Mouse (Mus musculus) ES-Bruce4 (cell line): ENCODE measurements around the gene 9030612E09Rik. TPM values are rescaled to one million over a fixed set of nuclear protein-coding genes. Genes with fewer than 3 reads are reported as not detected.

Source experiments
- H3K27ac ChIP-seq: 2 replicates; pipeline ENCODE4 v1.5.1; 2012; ENCODE audit warnings: low read length, inconsistent platforms; ENCODE audit not compliant: insufficient read depth
- H3K27me3 ChIP-seq: 2 replicates; pipeline ENCODE4 v1.6.1; 2012; ENCODE audit warnings: mild to moderate bottlenecking, low read length, inconsistent platforms; ENCODE audit not compliant: control insufficient read depth, poor library complexity, insufficient read depth, severe bottlenecking
- H3K36me3 ChIP-seq: 2 replicates; pipeline ENCODE4 v1.6.1; 2012; ENCODE audit warnings: inconsistent platforms, mild to moderate bottlenecking, low read length, moderate library complexity; ENCODE audit not compliant: control insufficient read depth, poor library complexity, insufficient read depth, severe bottlenecking
- H3K4me1 ChIP-seq: one replicate; pipeline ENCODE4 v1.8.1; 2011; ENCODE audit warnings: low read length; ENCODE audit not compliant: control insufficient read depth, insufficient read depth
- H3K4me3 ChIP-seq: 2 replicates; pipeline ENCODE4 v1.5.1; 2011; ENCODE audit warnings: low read depth, mild to moderate bottlenecking, low read length
- H3K9ac ChIP-seq: 2 replicates; pipeline ENCODE4 v1.6.1; 2012; ENCODE audit warnings: low read depth, mild to moderate bottlenecking, inconsistent platforms; ENCODE audit not compliant: poor library complexity, severe bottlenecking
- H3K9me3 ChIP-seq: replicated peaks from 2 replicates; pipeline ENCODE4 v1.6.1; 2012; ENCODE audit warnings: mild to moderate bottlenecking, low read length, inconsistent platforms; ENCODE audit not compliant: control insufficient read depth, poor library complexity, insufficient read depth, severe bottlenecking
- CTCF ChIP-seq: IDR thresholded peaks from one replicate; pipeline ENCODE4 v1.8.1; 2011; ENCODE audit warnings: low read depth, low read length
- EP300 ChIP-seq: IDR thresholded peaks from 2 replicates; pipeline ENCODE4 v1.6.1; 2011; ENCODE audit warnings: low read depth, low read length; ENCODE audit not compliant: insufficient read depth
- POLR2A ChIP-seq: IDR thresholded peaks from one replicate; pipeline ENCODE4 v1.8.1; 2011; ENCODE audit warnings: low read length; ENCODE audit not compliant: insufficient read depth
- polyA plus RNA-seq: library from polyadenylated mRNA; stranded (reverse); fragments of >200 nt; gene quantifications from 2 replicates; pipeline ENCODE4 v1.2.4, GENCODE M21; 2011; ENCODE audit warnings: low read depth; ENCODE audit not compliant: missing spikeins, insufficient read depth, insufficient read length

Gene 9030612E09Rik
- polyA plus RNA-seq, 1 experiment, result not detected

DNA sequence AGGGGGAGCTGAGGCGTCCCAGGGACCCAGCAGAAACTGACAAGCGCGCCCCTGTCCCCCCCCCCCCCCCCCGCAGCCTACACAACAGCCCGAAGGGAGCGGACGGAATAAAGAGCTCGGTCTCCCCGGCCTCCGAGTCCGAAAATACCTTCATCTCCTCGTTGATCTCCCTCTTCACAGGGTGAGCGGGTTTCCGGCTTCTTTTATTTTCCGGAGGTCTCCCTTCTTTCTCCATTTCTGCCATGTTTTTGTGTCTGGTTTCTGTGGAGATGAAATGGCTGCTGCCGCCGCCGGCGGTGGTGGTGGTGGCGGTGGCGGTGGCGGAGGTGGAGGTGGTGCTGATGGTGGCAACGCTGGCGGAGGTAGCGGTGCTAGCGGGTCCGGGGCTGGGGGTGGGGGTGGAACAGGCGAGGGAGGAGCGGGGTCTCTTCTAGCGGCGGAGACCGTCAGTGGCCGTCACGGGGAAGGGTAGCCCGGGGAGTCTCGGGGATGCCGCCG lies 627 bp upstream of the 9030612E09Rik start:
- peaks cover 33% of the 10 kb centered on the region for H3K27me3 ChIP-seq
- H3K9ac ChIP-seq, result peak overlapping the region; percentile 79
- TF ChIP-seq POLR2A, result no peak
- no peak for TF ChIP-seq EP300
- TF ChIP-seq CTCF, result no peak
- no peak overlapping the region for H3K27ac ChIP-seq
- H3K9me3 ChIP-seq, result no peaks in the 10 kb centered on the region
- H3K4me3 ChIP-seq, result peak overlapping the region; percentile 69
- no peaks in the 10 kb centered on the region for H3K4me1 ChIP-seq
- H3K36me3 ChIP-seq, result no peaks in the 10 kb centered on the region

GRCm38 (mm10) chr10:43175156-43175601 lies 675 bp downstream of the 9030612E09Rik start:
- no peaks in the 10 kb centered on the region for H3K36me3 ChIP-seq
- TF ChIP-seq CTCF, result no peak
- TF ChIP-seq EP300, result no peak
- no peak for TF ChIP-seq POLR2A
- H3K27ac ChIP-seq, result no peak overlapping the region
- peaks cover 33% of the 10 kb centered on the region for H3K27me3 ChIP-seq
- no peaks in the 10 kb centered on the region for H3K4me1 ChIP-seq
- H3K9ac ChIP-seq, result peak overlapping the region; percentile 79
- peak overlapping the region; percentile 69 for H3K4me3 ChIP-seq
- H3K9me3 ChIP-seq, result no peaks in the 10 kb centered on the region

DNA sequence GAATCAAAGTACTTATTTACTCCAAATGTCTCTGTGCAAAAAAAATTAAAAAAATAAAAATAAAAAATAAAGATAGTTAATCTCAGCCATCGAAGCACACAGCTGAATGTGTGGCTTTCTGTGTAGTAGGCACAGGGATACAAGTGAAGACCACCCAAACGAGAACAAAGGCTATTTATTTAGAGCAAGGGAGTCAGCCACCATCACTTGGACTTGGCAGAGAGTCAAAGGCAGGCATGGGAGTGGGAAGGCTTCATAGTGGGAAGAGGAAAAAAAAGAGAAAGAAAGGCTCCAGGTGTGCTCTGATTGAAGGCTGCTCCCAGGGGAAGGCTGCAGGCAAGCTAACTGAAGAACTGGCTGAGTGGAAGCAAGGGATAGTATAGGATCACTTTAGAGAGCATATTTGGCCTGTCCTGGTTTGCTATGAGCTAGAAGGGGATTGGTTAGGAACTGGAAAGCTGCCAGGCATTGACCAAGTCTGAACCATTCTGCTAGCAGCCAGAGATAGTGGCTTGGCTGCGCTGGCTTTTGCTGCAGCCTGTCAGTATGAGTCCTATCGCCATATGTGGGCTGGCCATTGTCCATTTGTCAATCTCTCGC lies 5.9 kb downstream of the 9030612E09Rik start:
- no peaks in the 10 kb centered on the region for H3K36me3 ChIP-seq

DNA sequence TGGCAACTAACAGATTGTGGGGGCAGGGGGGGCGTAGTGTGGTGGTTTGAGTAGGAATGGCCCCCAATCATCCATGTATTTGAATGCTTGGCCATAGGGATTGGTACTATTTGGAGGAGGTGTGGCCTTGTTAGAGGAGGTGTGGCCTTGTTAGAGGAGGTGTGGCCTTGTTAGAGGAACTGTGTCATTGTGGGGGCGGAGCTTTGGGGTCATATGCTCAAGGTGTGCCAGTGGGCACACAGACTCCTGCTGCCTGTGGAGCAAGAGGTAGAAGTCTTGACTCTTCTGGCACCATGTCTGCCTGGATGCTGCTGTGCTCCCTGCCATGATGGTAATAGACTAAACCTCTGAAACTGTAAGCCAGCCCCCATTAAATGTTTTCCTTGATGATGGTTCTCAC lies 25.7 kb downstream of the 9030612E09Rik start:
- no peak overlapping the region for H3K27ac ChIP-seq
- 0 out of 2 replicates have a peak, but pooled peaks cover 6% of the 10 kb centered on the region for H3K9me3 ChIP-seq
- no peaks in the 10 kb centered on the region for H3K27me3 ChIP-seq
- H3K4me3 ChIP-seq, result no peak overlapping the region
- peak; percentile 36 for TF ChIP-seq POLR2A
- TF ChIP-seq CTCF, result no peak
- H3K36me3 ChIP-seq, result no peaks in the 10 kb centered on the region
- no peaks in the 10 kb centered on the region for H3K4me1 ChIP-seq
- no peak overlapping the region for H3K9ac ChIP-seq

More for the DNA sequence above, 5.9 kb downstream of the 9030612E09Rik start:
- Histone ChIP-seq H3K9me3 (no peaks in the 10 kb centered on the region), H3K27me3 (peaks cover 3% of the 10 kb centered on the region; the same call in 1 of the 2 replicates), H3K27ac (no peak overlapping the region), H3K4me3 (no peak overlapping the region), H3K4me1 (no peaks in the 10 kb centered on the region), H3K9ac (no peak overlapping the region)
- TF ChIP-seq CTCF (no peak), POLR2A (no peak), EP300 (no peak)

- Histone ChIP-seq H3K9me3 (no peaks in the 10 kb centered on the region), H3K4me1 (peaks cover 1% of the 10 kb centered on the region), H3K4me3 (no peak overlapping the region), H3K9ac (no peak overlapping the region), H3K27ac (no peak overlapping the region), H3K27me3 (no peaks in the 10 kb centered on the region), H3K36me3 (no peaks in the 10 kb centered on the region)
- TF ChIP-seq POLR2A (no peak), EP300 (no peak), CTCF (no peak)
Measured at GRCm38 (mm10) chr10:43203865-43204264, 29.4 kb downstream of the 9030612E09Rik start.

GRCm38 (mm10) chr10:43211866-43212265 lies 37.4 kb downstream of the 9030612E09Rik start:
- no peak overlapping the region for H3K9ac ChIP-seq
- H3K9me3 ChIP-seq, result no peaks in the 10 kb centered on the region
- H3K36me3 ChIP-seq, result no peaks in the 10 kb centered on the region
- H3K4me1 ChIP-seq, result peaks cover 1% of the 10 kb centered on the region
- H3K27me3 ChIP-seq, result no peaks in the 10 kb centered on the region
- TF ChIP-seq CTCF (peak; percentile 81), POLR2A (no peak), EP300 (no peak)
- H3K27ac ChIP-seq, result no peak overlapping the region
- no peak overlapping the region for H3K4me3 ChIP-seq
